Comparison of ENCODE assay signal across 9 mouse cellular contexts in the genomic region with DNA sequence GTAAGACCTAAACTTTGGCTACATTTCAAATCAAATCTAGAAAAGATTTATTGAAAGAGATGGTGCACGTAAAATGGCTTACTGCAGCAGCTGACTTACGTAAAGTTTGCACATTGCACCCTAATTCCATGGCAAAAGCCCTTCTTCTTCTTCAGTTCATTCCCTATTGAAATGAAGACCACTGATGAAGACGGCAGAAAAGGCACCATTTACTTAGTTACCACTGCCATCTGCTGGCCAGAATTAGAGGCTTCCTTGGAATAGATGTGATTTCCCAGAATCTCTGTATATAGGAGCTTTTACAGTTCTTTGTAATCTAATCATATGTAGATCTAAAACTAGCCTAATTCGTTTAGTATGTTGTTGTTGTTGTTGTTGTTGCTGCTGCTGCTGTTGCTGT.
A peak's percentile ranks its signal among the peaks of the same experiment; 100 is the strongest.
DNase-seq lines count a peak whose midpoint lies in the region; ATAC-seq and TF ChIP-seq lines count a peak whose summit lies in the region.
"Had no signal": no experiment of that assay in that cellular context is flagged by ENCODE, and none has a peak within 500 bp of the region (broad histone marks: within the 10 kb centered on the region; RNA-seq: fewer than 3 reads in every experiment).

No protein-coding gene starts in this region.

- H3K9ac ChIP-seq in kidney, embryonic 16.5 days (replicated peaks; ENCODE audit: low read length) = no peak overlapping the region
- no peak overlapping the region for H3K9ac ChIP-seq in hindbrain, postnatal 0 days (replicated peaks; ENCODE audit: low read length)
- no peak overlapping the region for H3K9ac ChIP-seq in midbrain, postnatal 0 days (replicated peaks; ENCODE audit: low read length, poor library complexity, severe bottlenecking)
- H3K9ac ChIP-seq: embryonic facial prominence, embryonic 13.5 days had no signal

- H3K4me3 ChIP-seq in kidney, embryonic 16.5 days (ENCODE audit: low read length) = no peak overlapping the region
- no peak overlapping the region for H3K4me3 ChIP-seq in hindbrain, postnatal 0 days (ENCODE audit: low read length)
- H3K4me3 ChIP-seq in midbrain, postnatal 0 days (ENCODE audit: low read depth, low read length) = no peak overlapping the region
- H3K4me3 ChIP-seq: embryonic facial prominence, embryonic 13.5 days had no signal

- no peak for ATAC-seq in kidney, embryonic 16.5 days (ENCODE audit: low FRiP score, low TSS enrichment)
- ATAC-seq in hindbrain, postnatal 0 days = peak; percentile 63
- ATAC-seq in midbrain, postnatal 0 days (ENCODE audit: low FRiP score) = no peak

- H3K27ac ChIP-seq in kidney, embryonic 16.5 days (ENCODE audit: low read length) = no peak overlapping the region
- no peak overlapping the region for H3K27ac ChIP-seq in hindbrain, postnatal 0 days
- H3K27ac ChIP-seq in midbrain, postnatal 0 days (ENCODE audit: low read depth, low read length) = no peak overlapping the region
- H3K27ac ChIP-seq: embryonic facial prominence, embryonic 13.5 days had no signal

- intact Hi-C loops in left cerebral cortex, postnatal 10 days (cut with DNase I) = loop anchor here (2.0 to 10.0 kb wide), 4 partner anchors 374 to 1426 kb away; no protein-coding TSS in a partner anchor

- H3K36me3 ChIP-seq in kidney, embryonic 16.5 days (ENCODE audit: insufficient read depth, low read length) = no peaks in the 10 kb centered on the region
- H3K36me3 ChIP-seq in hindbrain, postnatal 0 days (ENCODE audit: insufficient read depth, low read length) = no peaks in the 10 kb centered on the region
- no peaks in the 10 kb centered on the region for H3K36me3 ChIP-seq in midbrain, postnatal 0 days (ENCODE audit: insufficient read depth, low read length)
- H3K36me3 ChIP-seq: embryonic facial prominence, embryonic 13.5 days had no signal

- no peaks in the 10 kb centered on the region for H3K4me1 ChIP-seq in kidney, embryonic 16.5 days (ENCODE audit: insufficient read depth, low read length)
- H3K4me1 ChIP-seq in hindbrain, postnatal 0 days (ENCODE audit: insufficient read depth, low read length) = no peaks in the 10 kb centered on the region
- no peaks in the 10 kb centered on the region for H3K4me1 ChIP-seq in midbrain, postnatal 0 days (ENCODE audit: insufficient read depth, low read length)
- H3K4me1 ChIP-seq: embryonic facial prominence, embryonic 13.5 days had no signal

- 4% methylated on average over 4 of the region's 4 CpGs for WGBS in kidney, embryonic 16.5 days
- 10% methylated on average over 4 of the region's 4 CpGs for WGBS in hindbrain, postnatal 0 days
- WGBS in midbrain, postnatal 0 days = 9% methylated on average over 4 of the region's 4 CpGs

- peak; percentile 84 for TF ChIP-seq CTCF in hindbrain, postnatal 0 days (IDR thresholded peaks at IDR 0.05; ENCODE audit: low read depth)
- TF ChIP-seq CTCF in midbrain, postnatal 0 days (IDR thresholded peaks at IDR 0.05) = peak; percentile 93

- peak; percentile 19 for DNase-seq in kidney, adult 11 months
- DNase-seq in adrenal gland, postnatal 25 days = peak; percentile 44
- DNase-seq in fibroblast of lung, adult 2 months (ENCODE audit: low read depth) = peak; percentile 22
- peak; percentile 90 for DNase-seq in hindbrain, postnatal 0 days (ENCODE audit: low spot score)
- peak; percentile 51 to 78 for DNase-seq in left cerebral cortex, postnatal 10 days (ENCODE audit: extremely low spot score in 1 of 2, low spot score in 2 of 2)
- peak; percentile 88 for DNase-seq in midbrain, postnatal 0 days (ENCODE audit: low spot score)
- DNase-seq in thymus, postnatal 14 days = peak; percentile 20

- no peaks in the 10 kb centered on the region for H3K9me3 ChIP-seq in kidney, embryonic 16.5 days (ENCODE audit: low read length)
- H3K9me3 ChIP-seq in hindbrain, postnatal 0 days (ENCODE audit: low read length) = no peaks in the 10 kb centered on the region
- H3K9me3 ChIP-seq in midbrain, postnatal 0 days (ENCODE audit: low read length) = no peaks in the 10 kb centered on the region
- H3K9me3 ChIP-seq: embryonic facial prominence, embryonic 13.5 days had no signal

- H3K4me2 ChIP-seq in kidney, embryonic 16.5 days (replicated peaks; ENCODE audit: low read depth, low read length) = no peak overlapping the region
- H3K4me2 ChIP-seq in hindbrain, postnatal 0 days (ENCODE audit: low read depth, low read length) = no peak overlapping the region
- H3K4me2 ChIP-seq in midbrain, postnatal 0 days (ENCODE audit: low read depth, low read length, poor library complexity, severe bottlenecking) = no peak overlapping the region
- H3K4me2 ChIP-seq: embryonic facial prominence, embryonic 13.5 days had no signal

- no peaks in the 10 kb centered on the region for H3K27me3 ChIP-seq in kidney, embryonic 16.5 days (ENCODE audit: insufficient read depth, low read length)
- no peaks in the 10 kb centered on the region for H3K27me3 ChIP-seq in hindbrain, postnatal 0 days (ENCODE audit: insufficient read depth, low read length)
- no peaks in the 10 kb centered on the region for H3K27me3 ChIP-seq in midbrain, postnatal 0 days (ENCODE audit: insufficient read depth, low read length)
- H3K27me3 ChIP-seq: embryonic facial prominence, embryonic 13.5 days had no signal

Comparison
In these comparisons a context has a peak if more than half of its experiments do, and no peak if none do; other contexts are left out.
1. DNase-seq: peak in every context shown above with its lines; median percentile 90 in hindbrain, postnatal 0 days; 88 in midbrain, postnatal 0 days; 64 in left cerebral cortex, postnatal 10 days; 44 in adrenal gland, postnatal 25 days; 22 in fibroblast of lung, adult 2 months; 20 in thymus, postnatal 14 days; 19 in kidney, adult 11 months.